Mouse (Mus musculus): ENCODE results near the gene Hoxa6. TPM values are rescaled to one million over a fixed set of nuclear protein-coding genes. Genes with fewer than 3 reads are reported as not detected.

The Hoxa6 gene
- polyA plus RNA-seq, 1 experiment: not detected

- Histone ChIP-seq H3K9ac (ENCODE audit: low read depth, poor library complexity, severe bottlenecking) (no peak overlapping the region), H3K4me3 (ENCODE audit: low read depth, low read length) (no peak overlapping the region), H3K27me3 (ENCODE audit: control insufficient read depth, insufficient read depth, low read length, poor library complexity, severe bottlenecking) (peaks cover 50% of the 10 kb centered on the region), H3K36me3 (ENCODE audit: control insufficient read depth, insufficient read depth, low read length, poor library complexity, severe bottlenecking) (no peaks in the 10 kb centered on the region), H3K9me3 (replicated peaks; ENCODE audit: control insufficient read depth, insufficient read depth, low read length, poor library complexity, severe bottlenecking) (no peaks in the 10 kb centered on the region), H3K4me1 (ENCODE audit: control insufficient read depth, insufficient read depth, low read length) (no peaks in the 10 kb centered on the region), H3K27ac (ENCODE audit: insufficient read depth, low read length) (no peak overlapping the region)
- TF ChIP-seq POLR2A (IDR thresholded peaks at IDR 0.05; ENCODE audit: insufficient read depth, low read length): no peak
- TF ChIP-seq CTCF (IDR thresholded peaks at IDR 0.05; ENCODE audit: low read depth, low read length): no peak
Observed at GRCm38 (mm10) chr6:52251177-52251879, 42.8 kb upstream of the Hoxa6 start.

- Histone ChIP-seq H3K4me3 (ENCODE audit: low read depth, low read length) (no peak overlapping the region), H3K27me3 (ENCODE audit: control insufficient read depth, insufficient read depth, low read length, poor library complexity, severe bottlenecking) (peaks cover 64% of the 10 kb centered on the region), H3K36me3 (ENCODE audit: control insufficient read depth, insufficient read depth, low read length, poor library complexity, severe bottlenecking) (no peaks in the 10 kb centered on the region), H3K27ac (ENCODE audit: insufficient read depth, low read length) (no peak overlapping the region), H3K9ac (ENCODE audit: low read depth, poor library complexity, severe bottlenecking) (no peak overlapping the region), H3K9me3 (replicated peaks; ENCODE audit: control insufficient read depth, insufficient read depth, low read length, poor library complexity, severe bottlenecking) (no peaks in the 10 kb centered on the region), H3K4me1 (ENCODE audit: control insufficient read depth, insufficient read depth, low read length) (no peaks in the 10 kb centered on the region)
- TF ChIP-seq CTCF (IDR thresholded peaks at IDR 0.05; ENCODE audit: low read depth, low read length) (no peak), EP300 (IDR thresholded peaks at IDR 0.05; ENCODE audit: insufficient read depth, low read depth, low read length) (no peak), POLR2A (IDR thresholded peaks at IDR 0.05; ENCODE audit: insufficient read depth, low read length) (no peak)
Observed at GRCm38 (mm10) chr6:52249826-52250225, 41.3 kb upstream of the Hoxa6 start.

GRCm38 (mm10) chr6:52249415-52249738, 40.9 kb upstream of the Hoxa6 start:
- H3K4me3 ChIP-seq (ENCODE audit: low read depth, low read length): 0 out of 2 replicates have a peak overlapping the region, but pooled peaks have one; percentile 8
- no peak overlapping the region for H3K27ac ChIP-seq (ENCODE audit: insufficient read depth, low read length)
- H3K27me3 ChIP-seq (ENCODE audit: control insufficient read depth, insufficient read depth, low read length, poor library complexity, severe bottlenecking): peaks cover 68% of the 10 kb centered on the region
- TF ChIP-seq POLR2A (IDR thresholded peaks at IDR 0.05; ENCODE audit: insufficient read depth, low read length) (no peak), CTCF (IDR thresholded peaks at IDR 0.05; ENCODE audit: low read depth, low read length) (no peak), EP300 (IDR thresholded peaks at IDR 0.05; ENCODE audit: insufficient read depth, low read depth, low read length) (no peak)
- H3K9me3 ChIP-seq (replicated peaks; ENCODE audit: control insufficient read depth, insufficient read depth, low read length, poor library complexity, severe bottlenecking): no peaks in the 10 kb centered on the region
- no peak overlapping the region for H3K9ac ChIP-seq (ENCODE audit: low read depth, poor library complexity, severe bottlenecking)
- H3K4me1 ChIP-seq (ENCODE audit: control insufficient read depth, insufficient read depth, low read length): no peaks in the 10 kb centered on the region
- H3K36me3 ChIP-seq (ENCODE audit: control insufficient read depth, insufficient read depth, low read length, poor library complexity, severe bottlenecking): no peaks in the 10 kb centered on the region

GRCm38 (mm10) chr6:52248638-52249414, 40.3 kb upstream of the Hoxa6 start:
- no peak for TF ChIP-seq CTCF (IDR thresholded peaks at IDR 0.05; ENCODE audit: low read depth, low read length)
- no peak for TF ChIP-seq POLR2A (IDR thresholded peaks at IDR 0.05; ENCODE audit: insufficient read depth, low read length)
- TF ChIP-seq EP300 (IDR thresholded peaks at IDR 0.05; ENCODE audit: insufficient read depth, low read depth, low read length): no peak
- Histone ChIP-seq H3K9ac (ENCODE audit: low read depth, poor library complexity, severe bottlenecking) (no peak overlapping the region), H3K27ac (ENCODE audit: insufficient read depth, low read length) (no peak overlapping the region), H3K36me3 (ENCODE audit: control insufficient read depth, insufficient read depth, low read length, poor library complexity, severe bottlenecking) (no peaks in the 10 kb centered on the region), H3K4me3 (ENCODE audit: low read depth, low read length) (0 out of 2 replicates have a peak overlapping the region, but pooled peaks have one; percentile 8), H3K4me1 (ENCODE audit: control insufficient read depth, insufficient read depth, low read length) (no peaks in the 10 kb centered on the region), H3K9me3 (replicated peaks; ENCODE audit: control insufficient read depth, insufficient read depth, low read length, poor library complexity, severe bottlenecking) (no peaks in the 10 kb centered on the region), H3K27me3 (ENCODE audit: control insufficient read depth, insufficient read depth, low read length, poor library complexity, severe bottlenecking) (peaks cover 64% of the 10 kb centered on the region)

GRCm38 (mm10) chr6:52247766-52248637, 39.5 kb upstream of the Hoxa6 start:
- no peak for TF ChIP-seq POLR2A (IDR thresholded peaks at IDR 0.05; ENCODE audit: insufficient read depth, low read length)
- no peak for TF ChIP-seq CTCF (IDR thresholded peaks at IDR 0.05; ENCODE audit: low read depth, low read length)
- no peak for TF ChIP-seq EP300 (IDR thresholded peaks at IDR 0.05; ENCODE audit: insufficient read depth, low read depth, low read length)
- Histone ChIP-seq H3K9ac (ENCODE audit: low read depth, poor library complexity, severe bottlenecking) (no peak overlapping the region), H3K27me3 (ENCODE audit: control insufficient read depth, insufficient read depth, low read length, poor library complexity, severe bottlenecking) (peaks cover 63% of the 10 kb centered on the region), H3K27ac (ENCODE audit: insufficient read depth, low read length) (no peak overlapping the region), H3K9me3 (replicated peaks; ENCODE audit: control insufficient read depth, insufficient read depth, low read length, poor library complexity, severe bottlenecking) (no peaks in the 10 kb centered on the region), H3K4me3 (ENCODE audit: low read depth, low read length) (no peak overlapping the region), H3K36me3 (ENCODE audit: control insufficient read depth, insufficient read depth, low read length, poor library complexity, severe bottlenecking) (no peaks in the 10 kb centered on the region), H3K4me1 (ENCODE audit: control insufficient read depth, insufficient read depth, low read length) (no peaks in the 10 kb centered on the region)

All from ES-Bruce4 (cell line).